Mouse (Mus musculus): ENCODE results near the gene Ulbp1.
"Not testable (repeated sequence)": the region's sequence is repeated elsewhere in the genome, so short reads cannot be mapped to it uniquely, and the experiment has no call there.

Ulbp1 gene

DNA sequence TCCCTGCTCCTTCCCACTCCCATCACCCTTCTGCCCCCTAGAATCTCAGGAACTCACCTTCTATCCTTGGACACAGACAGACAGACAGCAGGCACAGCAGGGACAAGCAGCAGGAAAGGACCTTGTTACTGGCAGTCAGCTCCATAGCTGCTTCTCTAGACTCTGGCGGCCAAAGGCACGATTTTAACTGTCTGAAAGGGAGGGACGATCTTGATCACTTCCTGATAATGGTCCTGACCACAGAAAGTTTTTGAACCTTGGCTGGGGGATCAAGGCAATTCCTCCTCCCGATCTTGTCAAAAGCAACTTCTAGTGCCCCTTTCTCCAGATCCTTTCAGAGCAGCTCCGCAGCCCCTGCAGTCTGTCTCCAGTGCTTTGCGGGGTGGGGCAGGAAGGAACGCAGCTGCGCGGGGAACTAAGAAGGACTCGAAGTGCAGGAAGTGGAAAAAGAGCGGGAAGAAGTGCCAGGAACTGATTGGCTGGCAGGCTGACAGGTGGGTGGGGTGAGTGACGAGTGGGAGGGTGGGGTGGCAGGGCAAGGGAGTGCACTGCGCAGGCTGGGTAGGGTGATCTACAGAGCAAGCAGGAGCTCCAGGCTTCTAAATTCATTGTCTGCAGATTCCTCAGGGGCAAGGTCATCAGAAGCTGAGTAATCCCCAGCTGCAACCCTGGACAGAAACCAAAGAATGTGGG is at the start of gene Ulbp1:
Gene Ulbp1 (minus strand): TSS at position 442 of the 693 bp plus-strand sequence.
- DNase-seq (ENCODE audit: low read depth, low spot score): peak; percentile 82

DNA sequence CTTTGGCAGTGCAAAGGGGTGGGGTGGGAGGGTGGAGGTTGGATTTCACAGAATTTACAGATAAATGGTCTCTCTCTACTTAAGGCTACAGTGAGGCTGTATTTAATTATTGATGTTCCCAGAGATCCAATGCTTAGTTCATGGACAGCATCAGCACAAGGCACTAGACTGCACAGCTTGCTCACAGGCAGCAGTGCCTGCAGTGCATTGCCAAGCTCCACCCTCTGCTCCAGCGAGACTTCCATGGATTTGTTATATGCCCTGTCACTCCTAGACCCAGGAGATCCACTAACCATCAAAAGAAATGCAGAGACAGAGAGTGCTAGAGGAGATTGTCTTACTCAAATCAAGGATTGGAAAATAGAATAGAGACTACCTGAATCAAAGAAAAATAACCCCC is 24.7 kb upstream of the Ulbp1 start:
- not testable (repeated sequence) for DNase-seq (ENCODE audit: low read depth, low spot score)

DNA sequence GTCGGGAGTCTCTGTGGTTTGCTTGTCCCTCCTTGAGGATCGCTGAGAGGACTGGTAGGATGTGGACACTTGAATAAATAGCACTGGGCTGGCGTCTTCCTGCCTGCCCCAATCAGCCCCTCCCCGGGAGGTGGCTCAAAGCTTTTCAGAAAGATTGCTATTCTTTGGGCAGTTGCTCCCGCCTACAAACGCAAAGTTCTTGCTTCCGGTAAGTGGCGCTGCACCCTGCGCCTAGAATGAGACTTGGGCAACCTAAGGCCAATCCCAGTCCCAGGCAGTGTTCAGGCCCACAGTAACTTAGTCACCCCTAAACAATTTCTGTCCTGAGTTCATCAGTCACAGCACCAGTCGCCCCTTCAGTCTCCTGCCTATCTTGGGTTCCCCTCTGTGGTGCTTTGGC is 18.9 kb upstream of the Ulbp1 start:
- DNase-seq (ENCODE audit: low read depth, low spot score): peak; percentile 22

DNA sequence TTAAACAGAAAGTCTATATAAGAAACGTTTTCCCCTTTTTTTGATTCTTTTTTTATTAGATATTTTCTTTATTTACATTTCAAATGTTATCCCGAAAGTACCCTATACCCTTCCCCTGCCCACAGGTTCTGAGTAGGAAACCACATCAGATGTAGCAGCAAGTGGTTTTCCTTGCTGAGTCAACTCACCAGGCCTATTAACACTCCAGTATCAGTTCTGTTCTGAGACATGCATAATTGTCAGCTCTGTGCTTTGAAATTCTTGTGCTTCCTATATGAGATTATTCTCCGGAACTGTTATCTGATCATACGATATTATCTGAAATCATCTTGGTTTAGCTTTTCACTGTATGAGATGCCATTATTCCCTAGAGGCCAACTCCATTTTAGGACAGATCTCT is 10.2 kb upstream of the Ulbp1 start:
- no peak for DNase-seq (ENCODE audit: low read depth, low spot score)

DNA sequence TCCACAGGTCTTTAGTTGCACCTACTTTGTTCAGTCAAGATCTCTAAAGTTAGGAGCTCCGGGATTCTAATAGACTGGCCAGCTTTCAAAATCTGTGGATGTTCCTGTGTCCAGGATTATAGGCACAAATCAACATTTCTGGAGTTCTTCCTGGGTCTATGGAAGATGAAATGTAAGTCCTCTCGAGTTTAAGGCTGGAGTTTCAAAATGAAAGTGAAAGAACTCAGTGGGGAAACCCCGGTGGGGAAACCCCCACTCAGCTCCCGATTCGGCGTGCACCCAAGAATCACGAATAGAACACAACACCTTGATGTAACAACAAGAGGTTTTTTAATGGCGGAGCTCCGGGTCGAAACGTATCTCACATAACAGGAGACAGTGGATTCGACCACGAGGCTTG is 787 bp upstream of the Ulbp1 start:
- DNase-seq (ENCODE audit: low read depth, low spot score): peak; percentile 71

DNA sequence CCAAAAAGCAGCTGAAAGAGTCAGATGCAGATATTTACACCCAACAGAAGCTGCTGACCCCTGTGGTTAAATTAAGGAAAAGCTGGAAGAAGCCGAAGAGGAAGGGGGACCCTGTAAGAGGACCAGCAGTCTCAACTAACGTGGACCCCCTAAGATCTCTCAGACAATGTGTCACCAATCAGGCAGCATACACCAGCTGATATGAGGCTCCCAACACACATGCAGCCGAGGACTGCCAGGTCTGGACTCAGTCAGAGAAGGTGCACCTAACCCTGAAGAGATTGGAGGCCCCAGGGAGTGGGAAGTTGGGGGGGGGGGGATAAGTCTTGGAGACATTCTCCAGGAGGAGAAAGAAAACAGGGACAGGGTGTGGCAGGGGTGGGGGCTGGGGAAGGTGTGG is 1.8 kb downstream of the Ulbp1 start:
- no peak for DNase-seq (ENCODE audit: low read depth, low spot score)

DNA sequence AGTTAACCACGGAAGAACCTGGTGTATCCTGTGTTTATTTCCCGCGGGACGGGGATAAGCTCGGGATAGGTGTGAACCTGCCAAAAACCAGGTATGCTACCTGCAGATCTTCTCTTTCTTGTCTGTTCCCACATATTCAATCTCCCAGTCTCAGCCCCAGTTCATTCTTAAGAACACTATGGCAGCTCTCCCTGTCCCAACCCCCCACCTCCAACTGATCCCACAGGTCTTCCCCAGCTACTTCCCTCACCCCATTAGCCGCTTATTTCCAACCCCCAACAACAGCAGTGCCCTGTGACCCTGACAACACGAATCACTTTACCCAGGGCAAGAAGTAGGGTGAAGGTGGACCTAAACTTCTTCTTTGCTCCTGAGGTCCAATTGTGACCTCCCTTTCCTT is 3.0 kb downstream of the Ulbp1 start:
- peak; percentile 9 for DNase-seq (ENCODE audit: low read depth, low spot score)

DNA sequence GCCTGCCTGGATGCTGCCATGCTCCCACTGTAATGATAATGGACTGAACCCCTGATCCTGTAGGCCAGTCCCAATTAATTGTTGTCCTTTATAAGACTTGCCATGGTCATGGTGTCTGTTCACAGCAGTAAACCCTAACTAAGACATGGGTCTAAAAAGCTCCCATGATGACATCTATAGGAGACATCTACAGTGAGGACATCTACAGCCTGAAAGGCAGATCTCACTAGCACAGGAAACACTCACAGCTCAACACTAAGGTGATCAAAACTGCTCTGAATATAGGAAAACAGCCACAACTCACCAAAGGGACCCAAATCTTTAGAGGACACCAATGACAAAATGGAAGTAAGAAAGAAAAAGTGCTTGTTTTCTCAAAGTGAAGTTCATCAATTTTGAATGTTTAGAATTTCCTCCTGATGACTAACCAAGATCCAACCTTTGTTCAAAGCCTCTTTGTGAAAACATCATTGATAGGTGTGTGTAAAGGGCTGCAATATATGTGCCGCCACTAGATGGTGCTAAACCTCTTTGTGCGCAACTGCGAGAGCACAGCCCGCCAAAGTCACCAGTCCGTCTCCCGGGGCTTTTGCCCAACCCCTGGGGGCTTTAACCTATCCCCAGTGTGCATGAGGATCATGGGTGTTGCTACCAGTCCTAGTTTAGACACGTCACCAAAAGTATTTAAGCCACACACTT is 3.6 kb downstream of the Ulbp1 start:
- DNase-seq (ENCODE audit: low read depth, low spot score): peak; percentile 25

DNA sequence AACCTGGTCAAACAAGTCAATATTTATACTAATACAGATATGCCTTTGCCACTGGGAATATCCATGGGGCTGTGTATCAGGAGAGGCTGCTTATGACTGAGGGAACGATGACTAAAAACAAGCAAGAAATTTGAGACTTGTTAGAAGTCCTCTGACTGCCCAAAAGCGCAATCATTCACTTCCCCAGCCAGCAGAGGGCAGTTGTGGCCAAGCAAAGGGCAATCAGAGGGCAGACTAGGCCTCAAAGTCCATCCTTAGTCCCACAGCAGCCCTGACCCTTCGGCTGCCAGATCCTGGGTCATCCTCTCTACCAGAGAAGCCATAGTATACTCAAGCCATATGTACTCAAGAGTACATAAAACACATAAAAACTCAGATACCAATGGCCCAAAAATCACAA is 11.4 kb downstream of the Ulbp1 start:
- DNase-seq (ENCODE audit: low read depth, low spot score): peak; percentile 37

DNA sequence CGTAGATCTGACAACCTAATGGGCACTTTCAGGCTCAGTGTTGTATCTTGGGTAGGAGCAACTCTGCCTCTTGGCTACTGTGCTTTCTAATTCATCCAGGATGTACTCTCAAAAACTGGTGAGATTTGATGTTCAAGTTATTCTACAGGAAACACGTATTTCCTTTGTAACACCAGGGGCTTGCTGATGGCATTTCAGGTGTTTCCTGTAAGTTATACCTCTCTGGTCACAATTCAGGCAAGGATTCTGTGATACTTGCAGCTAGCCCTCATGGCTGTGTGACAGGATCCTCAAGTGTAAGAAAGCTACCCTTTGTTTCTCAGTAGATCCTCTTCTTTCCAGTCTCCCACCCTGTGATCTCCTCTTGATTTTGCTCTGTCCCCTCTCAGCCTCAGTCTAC is 34.5 kb downstream of the Ulbp1 start:
- DNase-seq (ENCODE audit: low read depth, low spot score): no peak

DNA sequence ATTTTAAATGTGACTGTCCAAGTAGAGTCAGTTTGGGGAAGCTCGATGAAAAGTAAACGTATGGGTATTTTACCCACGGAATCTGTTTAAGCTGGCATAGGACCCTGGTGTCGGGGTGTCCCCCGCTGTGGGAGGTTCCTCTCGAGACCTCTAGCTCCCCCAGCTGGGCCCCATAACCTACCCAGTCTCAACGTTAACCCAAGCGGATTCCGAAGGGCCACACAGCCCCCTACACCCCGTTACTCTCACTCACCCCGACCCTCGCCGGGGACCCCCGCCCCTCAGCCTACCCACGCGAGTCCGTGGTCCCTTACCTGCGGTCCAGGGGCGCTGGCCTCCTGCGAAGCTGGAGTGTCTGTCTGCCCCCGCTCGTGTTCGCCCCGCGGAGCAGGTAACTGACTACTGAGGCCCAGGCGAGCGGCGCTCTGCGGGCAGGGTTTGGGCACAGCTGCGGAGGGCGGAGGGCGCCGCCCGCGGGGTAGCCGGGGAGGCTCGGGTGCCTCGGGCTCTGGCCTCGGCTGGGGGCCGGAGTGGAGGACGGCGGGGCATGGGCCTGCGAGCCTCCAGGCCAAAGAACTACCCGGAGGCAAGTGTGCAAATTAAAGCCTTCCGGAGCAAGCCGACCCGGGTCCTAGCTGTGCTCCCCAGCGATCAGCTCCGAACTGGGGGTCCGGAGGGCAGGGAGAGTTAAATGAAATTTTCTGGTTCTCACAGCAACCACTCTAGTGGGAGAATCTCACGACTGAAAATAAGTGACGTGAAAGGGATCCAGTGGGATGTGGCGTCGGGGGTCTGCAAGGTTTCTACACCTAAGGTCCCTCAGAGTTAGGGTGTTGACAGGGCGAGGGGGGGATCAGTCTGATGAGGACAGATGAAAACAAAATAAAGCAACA is 80.0 kb downstream of the Ulbp1 start:
- DNase-seq (ENCODE audit: low read depth, low spot score): peak; percentile 2

DNA sequence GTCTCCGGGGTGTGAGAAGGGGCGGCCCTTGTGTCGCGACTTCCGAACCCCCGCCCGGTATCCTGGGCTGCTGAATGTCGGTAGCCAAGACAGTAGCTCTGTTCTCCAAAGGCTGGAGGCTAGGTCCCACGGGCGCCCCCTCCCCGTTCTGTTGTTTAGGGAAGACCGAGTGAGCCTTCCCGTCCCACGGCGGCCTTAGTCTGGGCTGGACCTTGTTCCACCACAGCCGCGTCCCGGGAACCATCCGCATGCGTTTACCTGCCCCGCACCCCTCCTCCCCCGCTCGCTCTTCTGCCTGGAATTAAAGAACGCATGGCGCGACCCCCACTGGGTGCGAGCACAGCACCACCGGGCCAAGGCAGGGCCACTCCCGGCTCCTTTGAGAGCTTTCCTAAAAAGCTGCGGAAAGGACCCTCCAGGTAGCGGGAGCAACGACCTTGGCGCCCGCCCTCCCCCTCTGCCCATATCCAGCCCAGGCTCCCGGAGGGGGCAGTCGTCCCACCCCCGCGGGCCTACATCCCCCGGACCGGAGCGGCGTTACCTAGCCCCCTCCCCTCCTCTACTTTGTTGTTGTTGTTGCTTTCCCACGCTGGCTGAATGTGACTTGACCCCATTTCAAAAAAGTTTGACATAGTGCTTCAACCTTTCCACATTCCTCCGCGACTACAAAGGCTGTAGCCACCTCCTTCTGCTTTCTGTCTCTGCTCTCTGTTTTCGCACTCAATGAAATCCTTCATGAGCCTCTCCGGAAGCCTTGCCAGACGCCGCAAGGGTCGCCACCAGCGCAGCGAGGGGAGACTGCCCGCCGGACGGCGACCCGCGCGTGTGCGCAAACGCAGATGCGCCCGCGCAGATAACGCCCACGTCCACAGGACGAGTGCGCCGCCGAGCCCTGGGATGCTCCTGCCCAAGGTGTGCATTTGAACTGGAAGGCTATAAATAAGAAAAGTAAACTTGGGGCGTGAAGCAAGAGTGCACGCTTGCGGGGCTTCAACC is 81.2 kb downstream of the Ulbp1 start:
- DNase-seq (ENCODE audit: low read depth, low spot score): peak; percentile 5

DNA sequence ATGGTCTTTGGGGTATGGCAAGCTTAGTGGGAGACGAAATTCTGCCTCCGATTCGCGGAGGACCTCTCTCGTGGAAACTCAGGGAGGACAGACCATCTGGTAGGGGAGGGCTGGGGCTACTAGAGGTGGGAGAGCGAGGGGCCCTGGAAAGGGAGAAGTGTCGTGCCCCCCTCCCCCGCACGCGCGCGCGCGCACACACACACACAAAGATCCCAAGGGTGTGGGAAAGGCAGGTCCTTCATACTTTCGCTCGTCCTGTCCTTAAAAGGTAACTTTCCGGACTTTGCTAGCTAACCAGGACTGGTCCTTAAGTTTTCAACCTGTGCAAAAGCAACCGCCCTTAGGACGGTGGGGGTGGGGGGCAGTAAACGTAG is 81.9 kb downstream of the Ulbp1 start:
- DNase-seq (ENCODE audit: low read depth, low spot score): peak; percentile 16

DNA sequence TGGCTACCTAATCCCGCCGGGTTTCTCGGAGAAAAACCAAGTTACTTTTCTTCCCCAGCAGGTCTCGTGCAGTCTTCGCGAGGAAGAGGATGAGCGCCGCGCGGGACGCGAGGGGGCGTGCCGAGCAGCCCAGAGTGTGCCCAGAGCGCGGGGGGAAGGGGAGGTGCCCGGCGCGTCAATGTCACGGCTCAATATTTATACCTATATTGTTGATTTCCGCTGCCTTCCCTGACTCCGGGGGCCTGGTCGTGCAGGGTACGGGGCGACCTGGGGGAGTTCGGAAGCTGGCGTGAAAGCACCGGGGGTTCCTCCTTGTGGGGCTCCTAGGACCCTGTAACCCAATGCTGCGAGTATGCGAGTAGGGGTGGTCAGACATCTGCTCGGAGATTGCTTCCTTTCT is 82.3 kb downstream of the Ulbp1 start:
- DNase-seq (ENCODE audit: low read depth, low spot score): peak; percentile 40

Measured in CD4-positive, CD25-positive, alpha-beta regulatory T cell, adult 2 months (primary cell).